Mouse (Mus musculus): ENCODE data around the gene Dot1l. TPM values are rescaled to one million over a fixed set of nuclear protein-coding genes. Genes with fewer than 3 reads are reported as not detected.

Gene Dot1l
- total RNA-seq, 2 experiments from 2014 or later = 9.0 to 34.8 TPM

DNA sequence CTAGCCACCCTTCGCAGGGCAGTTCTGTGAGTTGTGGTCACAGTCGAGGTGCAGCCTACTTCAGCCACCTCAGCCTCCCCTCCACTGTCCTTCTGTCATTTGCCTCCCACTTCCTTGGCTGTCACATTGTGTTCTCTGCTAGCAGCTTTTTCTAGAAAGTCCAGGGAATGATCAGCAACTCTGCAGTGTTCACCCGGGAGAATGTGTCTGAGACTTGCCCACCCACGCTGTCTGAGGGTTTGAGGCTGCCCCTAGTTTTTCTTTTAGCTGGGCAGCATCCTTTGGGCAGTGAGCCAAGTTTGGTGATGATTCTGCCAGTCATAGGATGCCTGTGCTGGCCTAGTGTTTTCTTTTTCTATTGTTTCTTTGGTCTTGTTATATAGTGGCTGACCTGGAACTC lies 2.0 kb downstream of the Dot1l start:
- no peak for ATAC-seq (replicated peaks; ENCODE audit: poor library complexity)

DNA sequence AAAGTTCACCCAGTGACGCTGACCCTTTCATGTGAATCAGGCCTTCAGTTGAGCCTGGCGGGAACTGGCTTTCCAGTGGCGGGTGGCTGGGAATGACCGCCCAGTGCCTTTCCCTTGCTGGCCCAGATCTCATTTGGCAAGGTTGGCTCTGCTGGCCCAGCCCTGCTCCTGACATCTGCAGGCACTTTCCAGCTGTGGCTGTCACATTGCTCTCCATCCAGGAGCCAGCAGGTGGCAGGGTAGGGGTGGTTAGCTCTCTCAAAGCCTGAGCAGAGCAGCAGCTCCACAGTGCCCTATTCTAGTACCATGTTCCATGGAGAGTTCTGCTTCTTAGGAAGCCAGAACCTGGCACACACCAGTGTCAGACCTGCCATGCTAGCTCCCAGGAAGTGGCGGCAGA lies 2.7 kb downstream of the Dot1l start:
- ATAC-seq (replicated peaks; ENCODE audit: poor library complexity) = peak; percentile 76

DNA sequence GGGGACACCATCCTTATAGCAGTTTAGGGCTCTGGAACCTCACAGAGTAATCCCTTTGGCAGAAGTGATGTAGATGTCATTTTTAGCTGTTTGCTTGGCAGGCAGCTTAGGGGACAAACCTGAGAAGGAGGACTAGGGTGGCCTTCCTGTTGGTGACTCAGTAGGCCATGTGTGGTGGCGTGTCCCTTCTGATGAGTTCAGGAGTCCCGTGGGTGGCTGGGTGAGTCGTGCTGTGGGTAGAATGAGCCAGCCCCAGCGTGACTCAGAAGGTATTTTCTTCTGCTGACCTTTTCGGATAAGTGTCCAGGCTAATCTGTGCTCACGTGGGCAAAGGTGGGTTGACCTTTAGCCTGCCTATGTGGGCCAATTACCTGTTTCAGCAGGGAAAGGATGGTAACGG lies 3.6 kb downstream of the Dot1l start:
- ATAC-seq (replicated peaks; ENCODE audit: poor library complexity) = no peak

GRCm38 (mm10) chr10:80760596-80761524 lies 5.9 kb downstream of the Dot1l start:
- no peak for ATAC-seq (replicated peaks; ENCODE audit: poor library complexity)

- no peak for ATAC-seq (replicated peaks; ENCODE audit: poor library complexity)
Measured at GRCm38 (mm10) chr10:80761821-80762220, 6.8 kb downstream of the Dot1l start.

GRCm38 (mm10) chr10:80763502-80763901 lies 8.5 kb downstream of the Dot1l start:
- ATAC-seq (replicated peaks; ENCODE audit: poor library complexity) = peak; percentile 89

- no peak for ATAC-seq (replicated peaks; ENCODE audit: poor library complexity)
Measured at GRCm38 (mm10) chr10:80765746-80766145, 10.7 kb downstream of the Dot1l start.

DNA sequence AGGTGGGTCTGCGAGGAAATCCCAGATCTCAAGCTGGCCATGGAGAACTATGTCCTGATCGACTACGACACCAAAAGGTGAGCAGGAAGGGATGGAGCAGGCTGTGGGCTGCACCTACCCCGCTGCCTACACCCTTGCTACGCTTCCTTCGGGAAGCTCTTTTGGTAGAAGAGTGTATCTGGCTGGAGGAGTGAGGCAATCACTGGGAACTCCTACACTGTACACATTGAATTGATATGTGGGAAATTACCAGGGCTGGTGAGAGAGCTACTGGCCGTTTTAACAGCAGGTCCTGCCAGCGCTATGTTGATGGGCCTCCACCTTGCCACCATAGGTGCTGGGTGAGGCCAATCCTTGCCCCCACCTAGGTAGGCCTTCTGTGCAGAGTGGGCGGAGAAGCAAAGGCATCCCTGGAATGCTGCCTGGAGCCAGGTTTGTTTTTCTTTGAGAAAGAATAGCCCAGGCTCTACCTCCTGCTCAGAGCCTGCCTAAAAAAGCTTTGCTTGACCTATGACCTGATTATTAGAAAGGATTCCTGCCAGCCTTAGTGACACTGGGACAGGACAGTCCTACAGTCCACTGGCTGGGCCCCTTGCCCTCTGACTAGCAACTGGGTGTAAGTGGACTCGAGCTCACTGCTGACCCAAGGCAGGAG lies 11.3 kb downstream of the Dot1l start:
- no peak for ATAC-seq (replicated peaks; ENCODE audit: poor library complexity)

- ATAC-seq (replicated peaks; ENCODE audit: poor library complexity) = no peak
Measured at GRCm38 (mm10) chr10:80768365-80768764, 13.4 kb downstream of the Dot1l start.

DNA sequence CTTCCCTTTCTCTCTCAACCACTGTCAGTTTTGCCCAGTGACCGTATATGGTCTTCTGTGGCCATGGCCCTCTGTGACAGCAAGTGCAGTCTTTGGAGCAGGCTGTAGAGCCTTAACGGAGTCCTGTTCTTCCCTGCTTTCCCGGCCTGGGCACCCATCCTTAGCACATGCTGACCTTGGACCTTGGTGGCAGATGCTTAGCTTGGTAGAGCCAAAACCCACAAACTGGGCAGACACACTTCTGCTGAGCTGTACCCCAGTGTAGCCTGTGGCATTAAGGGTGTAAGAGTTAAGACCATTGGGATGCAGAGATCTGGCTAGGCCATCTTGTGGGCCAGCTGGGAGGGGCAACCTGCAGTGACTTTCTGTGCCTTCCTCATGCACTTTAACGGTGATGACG lies 18.8 kb downstream of the Dot1l start:
- ATAC-seq (replicated peaks; ENCODE audit: poor library complexity) = no peak

- peak; percentile 97 for ATAC-seq (replicated peaks; ENCODE audit: poor library complexity)
Measured at GRCm38 (mm10) chr10:80774549-80774948, 19.5 kb downstream of the Dot1l start.

- 0 out of 2 replicates have a peak, but pooled peaks have one; percentile 2 for ATAC-seq (replicated peaks; ENCODE audit: poor library complexity)
Measured at GRCm38 (mm10) chr10:80774981-80775380, 20.0 kb downstream of the Dot1l start.

GRCm38 (mm10) chr10:80775731-80776130 lies 20.7 kb downstream of the Dot1l start:
- no peak for ATAC-seq (replicated peaks; ENCODE audit: poor library complexity)

DNA sequence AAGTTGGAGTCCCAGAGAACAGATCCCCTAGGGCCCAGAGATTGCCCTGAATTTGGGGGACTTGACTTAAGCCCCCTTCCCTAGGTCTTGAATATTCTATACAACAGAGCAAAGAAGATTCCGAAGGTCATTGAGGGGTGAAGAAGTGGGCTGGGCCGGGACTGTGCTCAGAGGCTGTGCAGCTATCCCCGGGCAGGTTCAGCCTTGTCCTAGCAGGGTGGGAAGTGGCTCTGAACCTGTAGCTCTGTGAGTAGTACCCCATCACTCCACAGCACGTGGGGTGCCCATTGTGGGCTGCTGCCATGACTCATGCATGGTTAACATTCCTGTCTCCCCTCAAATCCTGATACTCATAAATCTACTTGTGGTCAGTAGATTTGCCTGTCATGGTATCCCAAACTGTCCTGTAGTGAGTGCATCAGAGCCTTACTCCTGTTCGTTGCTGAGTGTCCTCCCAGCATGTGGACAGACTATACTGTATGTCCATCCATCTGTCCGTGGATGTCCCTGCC lies 21.4 kb downstream of the Dot1l start:
- no peak for ATAC-seq (replicated peaks; ENCODE audit: poor library complexity)

DNA sequence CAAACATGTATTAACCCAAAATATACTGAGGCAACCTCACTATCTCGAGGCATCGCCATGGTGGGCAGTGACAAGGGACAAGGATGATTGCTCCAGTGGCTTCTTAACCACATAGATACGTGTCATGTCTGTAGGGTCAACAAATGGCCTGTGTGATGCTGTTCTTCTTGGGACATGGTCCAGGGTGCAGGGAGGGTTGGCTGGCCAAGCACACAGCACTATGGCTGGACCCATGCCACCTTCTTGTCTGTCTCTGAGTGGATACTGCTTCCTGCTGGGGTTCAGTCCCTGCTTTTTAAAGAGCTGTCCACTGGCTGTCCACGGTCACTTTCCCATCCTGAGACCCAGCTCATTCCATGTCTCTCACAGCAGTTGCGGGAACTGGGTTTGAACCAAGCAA lies 22.1 kb downstream of the Dot1l start:
- no peak for ATAC-seq (replicated peaks; ENCODE audit: poor library complexity)

DNA sequence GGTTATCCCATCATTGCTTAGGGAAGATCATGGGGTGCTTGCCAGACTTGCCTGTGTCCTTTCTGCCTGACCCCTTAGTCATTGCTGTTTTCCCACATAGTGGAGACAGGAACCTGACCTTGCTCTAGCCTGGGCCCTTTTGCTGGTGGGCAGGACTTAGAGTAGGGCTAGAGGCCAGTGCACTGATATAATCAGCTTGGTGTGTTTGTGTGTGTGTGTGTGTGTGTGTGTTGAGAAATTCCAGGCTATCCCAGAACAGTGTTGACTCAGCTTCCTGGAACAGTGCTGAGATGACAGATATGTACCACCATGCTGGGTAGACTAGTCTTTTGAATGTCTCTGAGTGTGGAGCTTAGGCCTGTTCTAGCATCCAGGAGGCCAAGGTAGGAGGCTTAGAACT lies 24.6 kb downstream of the Dot1l start:
- ATAC-seq (replicated peaks; ENCODE audit: poor library complexity) = no peak

GRCm38 (mm10) chr10:80784302-80784701 lies 29.3 kb downstream of the Dot1l start:
- no peak for ATAC-seq (replicated peaks; ENCODE audit: poor library complexity)

DNA sequence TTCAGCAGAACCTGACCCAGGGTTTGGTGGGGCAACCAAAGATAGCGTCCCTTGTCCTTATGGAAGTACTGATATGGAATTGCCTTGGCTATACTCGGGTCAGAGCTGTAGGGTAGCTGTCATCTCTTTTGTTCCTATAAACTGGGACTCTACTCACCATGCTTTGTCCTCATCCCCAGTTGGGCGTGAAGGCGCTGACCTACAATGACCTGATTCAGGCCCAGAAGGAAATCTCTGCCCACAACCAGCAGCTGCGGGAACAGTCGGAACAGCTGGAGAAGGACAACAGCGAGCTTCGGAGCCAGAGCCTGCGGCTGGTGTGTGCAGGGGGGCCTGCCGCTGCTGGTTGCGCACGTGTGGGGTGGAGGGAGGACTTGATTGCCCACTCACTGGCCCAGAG lies 29.9 kb downstream of the Dot1l start:
- ATAC-seq (replicated peaks; ENCODE audit: poor library complexity) = no peak

DNA sequence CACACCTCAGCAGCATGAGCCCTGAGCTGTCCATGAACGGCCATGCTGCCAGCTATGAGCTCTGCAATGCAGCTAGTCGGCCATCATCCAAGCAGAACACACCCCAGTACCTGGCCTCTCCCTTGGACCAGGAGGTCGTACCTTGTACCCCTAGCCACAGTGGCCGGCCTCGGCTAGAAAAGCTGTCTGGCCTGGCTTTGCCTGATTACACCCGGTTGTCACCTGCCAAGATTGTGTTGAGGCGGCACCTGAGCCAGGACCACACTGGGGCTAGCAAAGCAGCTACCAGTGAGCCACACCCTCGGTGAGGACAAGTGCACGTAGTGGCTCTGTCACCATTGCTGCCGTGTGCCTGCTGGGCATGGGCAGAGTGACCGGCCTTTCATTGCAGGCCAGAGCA lies 31.0 kb downstream of the Dot1l start:
- no peak for ATAC-seq (replicated peaks; ENCODE audit: poor library complexity)

GRCm38 (mm10) chr10:80787517-80787916 lies 32.5 kb downstream of the Dot1l start:
- ATAC-seq (replicated peaks; ENCODE audit: poor library complexity) = no peak

DNA sequence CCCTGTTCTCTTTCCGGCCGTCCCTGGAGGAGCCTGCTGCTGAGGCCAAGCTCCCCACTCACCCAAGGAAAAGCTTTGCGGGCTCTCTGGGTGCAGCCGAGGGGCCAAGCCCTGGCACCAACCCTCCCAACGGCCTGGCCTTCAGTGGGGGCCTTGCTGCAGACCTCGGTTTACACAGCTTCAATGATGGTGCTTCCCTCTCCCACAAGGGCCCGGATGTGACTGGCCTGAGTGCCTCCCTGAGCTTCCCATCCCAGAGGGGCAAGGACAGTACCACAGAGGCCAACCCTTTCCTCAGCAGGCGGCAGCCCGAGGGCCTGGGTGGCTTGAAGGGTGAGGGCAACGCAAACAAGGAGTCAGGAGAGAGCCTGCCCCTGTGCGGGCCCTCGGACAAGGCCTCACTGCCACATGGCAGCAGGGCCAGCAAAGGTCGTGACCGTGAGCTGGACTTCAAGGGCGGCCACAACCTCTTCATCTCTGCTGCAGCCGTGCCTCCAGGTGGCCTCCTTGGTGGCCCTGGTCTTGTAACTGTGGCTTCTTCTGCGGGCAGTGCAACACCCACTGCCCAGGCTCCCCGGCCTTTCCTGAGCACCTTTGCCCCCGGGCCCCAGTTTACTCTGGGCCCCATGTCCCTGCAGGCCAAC lies 35.9 kb downstream of the Dot1l start:
- ATAC-seq (replicated peaks; ENCODE audit: poor library complexity) = no peak

Measured in megakaryocyte progenitor cell, adult 5-6 weeks (primary cell).